Mouse (Mus musculus) layer of hippocampus, postnatal 25 days (tissue): ENCODE data around the gene Ddx42. TPM values are rescaled to one million over a fixed set of nuclear protein-coding genes. Genes with fewer than 3 reads are reported as not detected.

Source experiments
- DNase-seq, 2 experiments: peaks; one replicate each; pipeline ENCODE4 v3.0.0; 2022; ENCODE audit warnings: mixed read lengths in 2 of 2, low spot score in 1 of 2; ENCODE audit errors: extremely low spot score in 1 of 2
- total RNA-seq, 2 experiments: library from RNA; stranded (reverse); gene quantifications; 2 replicates each; pipeline ENCODE4 v1.2.3; 2021

Gene Ddx42
- total RNA-seq, 2 experiments from 2014 or later = 64.5 to 74.1 TPM

GRCm38 (mm10) chr11:106267311-106267852 lies 50.7 kb downstream of the Ddx42 start:
- no peak for DNase-seq

GRCm38 (mm10) chr11:106267871-106268270 lies 51.1 kb downstream of the Ddx42 start:
- DNase-seq = no peak

- peak in 1 of 2 experiments; percentile 51 for DNase-seq
Observed at GRCm38 (mm10) chr11:106268326-106269059, 51.8 kb downstream of the Ddx42 start.

- DNase-seq = no peak
Observed at GRCm38 (mm10) chr11:106269060-106269431, 52.3 kb downstream of the Ddx42 start.

GRCm38 (mm10) chr11:106271131-106271793 lies 54.5 kb downstream of the Ddx42 start:
- DNase-seq = no peak

GRCm38 (mm10) chr11:106271794-106272643 lies 55.3 kb downstream of the Ddx42 start:
- DNase-seq = no peak

GRCm38 (mm10) chr11:106272644-106273310 lies 56.1 kb downstream of the Ddx42 start, which contains the start of gene Smarcd2:
Gene Smarcd2, minus strand, starts transcription at chr11:106272972.
- DNase-seq = peak; percentile 92 to 94

GRCm38 (mm10) chr11:106273311-106273684 lies 56.6 kb downstream of the Ddx42 start:
- no peak for DNase-seq

GRCm38 (mm10) chr11:106273811-106274210 lies 57.1 kb downstream of the Ddx42 start:
- DNase-seq = no peak

- no peak for DNase-seq
Observed at GRCm38 (mm10) chr11:106274374-106274773, 57.6 kb downstream of the Ddx42 start.

GRCm38 (mm10) chr11:106274971-106275411 lies 58.3 kb downstream of the Ddx42 start:
- DNase-seq = no peak

GRCm38 (mm10) chr11:106276454-106276853 lies 59.7 kb downstream of the Ddx42 start, which contains the start of gene Tcam1:
Gene Tcam1, plus strand, starts transcription at chr11:106276672.
- DNase-seq = peak; percentile 90 to 98

GRCm38 (mm10) chr11:106282452-106282851 lies 65.7 kb downstream of the Ddx42 start:
- DNase-seq = no peak

GRCm38 (mm10) chr11:106283371-106283770 lies 66.6 kb downstream of the Ddx42 start:
- DNase-seq = no peak

- no peak for DNase-seq
Observed at GRCm38 (mm10) chr11:106284126-106284525, 67.4 kb downstream of the Ddx42 start.

GRCm38 (mm10) chr11:106286206-106286605 lies 69.5 kb downstream of the Ddx42 start:
- DNase-seq = no peak

- no peak for DNase-seq
Observed at GRCm38 (mm10) chr11:106286987-106287386, 70.3 kb downstream of the Ddx42 start.

- no peak for DNase-seq
Observed at GRCm38 (mm10) chr11:106289369-106289768, 72.6 kb downstream of the Ddx42 start.

- no peak for DNase-seq
Observed at GRCm38 (mm10) chr11:106290376-106290775, 73.7 kb downstream of the Ddx42 start.

GRCm38 (mm10) chr11:106291861-106292260 lies 75.1 kb downstream of the Ddx42 start:
- no peak for DNase-seq
